Mouse (Mus musculus) liver, postnatal 0 days (tissue): ENCODE results near the gene Akap4.

Experiments
- CTCF ChIP-seq: sonication (generic); IDR thresholded peaks from 2 replicates; pipeline ENCODE4 v1.5.1; 2016; ENCODE audit warnings: antibody characterized with exemption, low read depth
- EP300 ChIP-seq: IDR thresholded peaks from 2 replicates; pipeline ENCODE4 v1.6.1; 2016; ENCODE audit warnings: antibody characterized with exemption, low read depth, mild to moderate bottlenecking

DNA sequence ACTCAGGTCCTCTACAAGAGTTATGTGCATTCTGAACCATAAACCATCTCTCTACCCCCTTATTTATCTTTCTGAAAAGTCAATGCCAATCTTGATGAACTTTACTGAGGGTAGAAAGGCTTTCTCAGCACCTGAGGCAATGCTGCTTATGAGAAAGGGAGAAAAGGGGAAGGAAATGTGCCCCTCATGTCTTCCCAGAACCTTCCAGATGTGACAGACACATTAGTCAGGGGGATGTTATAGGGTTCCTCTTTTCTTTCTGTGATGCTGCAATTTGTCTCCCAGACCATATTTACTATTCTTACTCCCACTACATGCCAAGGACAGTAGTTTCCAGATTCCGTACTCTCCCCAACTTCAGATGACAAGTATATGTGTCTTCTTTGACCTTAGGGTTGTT is 18.6 kb downstream of the Akap4 start:
- TF ChIP-seq CTCF (no peak), EP300 (no peak)
